Mouse (Mus musculus): ENCODE measurements at regions not wholly inside any gene's neighbourhood (a gene's known extent, or its start where the extent isn't known, plus 50 kb on each side); places are given as distances from the start of the nearest gene placed in this dataset.

DNA sequence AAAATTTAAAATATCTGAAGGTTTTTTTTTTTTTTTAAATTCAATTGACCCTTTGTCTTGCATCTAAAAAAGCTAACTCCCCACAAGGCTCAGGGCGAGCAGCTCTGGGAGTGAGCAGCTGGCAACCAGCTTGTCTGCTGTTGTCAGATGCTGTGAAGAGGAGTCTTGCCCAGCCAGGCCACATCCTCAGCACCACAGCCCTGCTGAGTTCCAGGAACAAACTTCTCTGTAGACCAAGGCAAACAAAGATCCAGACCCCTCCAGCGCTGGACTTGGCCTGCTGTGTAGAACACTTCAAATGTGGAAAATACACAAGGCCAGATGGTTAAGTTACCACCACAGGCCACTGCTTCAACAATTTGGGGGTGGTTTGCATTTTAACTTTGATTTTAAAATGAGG, 192.7 kb downstream of the Thbs2 start:
- DNase-seq (ENCODE audit: low spot score in 2 of 2): no peak

- DNase-seq (ENCODE audit: low spot score in 2 of 2): no peak
Measured at GRCm38 (mm10) chr17:14497086-14497485, 196.9 kb downstream of the Thbs2 start.

DNA sequence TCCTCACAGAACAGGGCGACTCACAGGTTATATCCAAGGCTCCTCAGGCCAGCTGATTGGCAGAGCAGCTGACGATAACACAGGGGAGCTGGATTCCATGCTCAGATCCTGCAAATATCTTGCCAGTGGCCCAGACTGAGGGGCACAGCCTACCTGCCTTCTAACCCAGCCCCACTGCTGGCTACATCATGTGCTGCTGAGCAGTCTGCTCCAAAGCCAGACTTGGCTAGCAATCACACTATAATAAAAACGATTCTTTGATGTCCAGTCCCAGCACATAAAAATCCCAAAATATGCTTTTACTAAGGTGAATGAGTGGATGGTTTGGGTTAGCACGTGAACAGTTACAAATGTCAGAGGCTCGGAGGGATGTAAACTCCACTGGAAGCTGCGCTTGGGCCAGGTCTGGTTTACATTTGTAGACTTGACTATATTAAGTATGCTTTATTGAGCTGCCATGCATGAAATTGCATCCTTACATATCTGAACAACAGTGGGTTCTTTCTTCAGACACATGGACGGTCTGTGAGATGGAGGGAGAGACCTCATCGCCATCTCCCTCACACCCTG, 200.2 kb downstream of the Thbs2 start:
- DNase-seq (ENCODE audit: low spot score in 2 of 2): no peak

DNA sequence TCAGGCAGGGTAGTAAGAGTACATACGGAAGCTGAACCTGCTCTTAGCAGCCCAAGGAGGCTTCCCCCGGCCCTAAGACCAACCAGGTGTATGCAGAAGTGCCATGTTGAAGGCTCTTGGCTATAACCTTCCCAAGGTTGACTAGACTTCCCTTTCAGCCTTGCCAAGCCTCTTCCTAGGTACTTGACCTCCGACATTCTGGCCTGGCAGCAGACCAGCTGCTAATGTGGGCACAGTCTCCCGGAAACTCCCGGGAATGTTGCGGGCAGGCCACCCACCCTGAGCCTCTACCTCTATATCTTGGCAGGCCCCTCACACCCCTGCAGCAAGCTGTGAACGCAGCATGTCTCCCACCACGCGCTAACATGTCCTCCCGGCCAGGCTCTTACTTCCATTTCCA, 201.1 kb downstream of the Thbs2 start:
- DNase-seq (ENCODE audit: low spot score in 2 of 2): no peak

- no peak for DNase-seq (ENCODE audit: low spot score in 2 of 2)
Measured at GRCm38 (mm10) chr17:14481746-14482145, 202.4 kb downstream of the Smoc2 start.

- DNase-seq (ENCODE audit: low spot score in 2 of 2): peak; percentile 36 to 43
Measured at GRCm38 (mm10) chr17:14478938-14479505, 199.7 kb downstream of the Smoc2 start.

- no peak for DNase-seq (ENCODE audit: low spot score in 2 of 2)
Measured at GRCm38 (mm10) chr17:14476707-14477106, 197.4 kb downstream of the Smoc2 start.

- no peak for DNase-seq (ENCODE audit: low spot score in 2 of 2)
Measured at GRCm38 (mm10) chr17:14475778-14476647, 196.7 kb downstream of the Smoc2 start.

DNA sequence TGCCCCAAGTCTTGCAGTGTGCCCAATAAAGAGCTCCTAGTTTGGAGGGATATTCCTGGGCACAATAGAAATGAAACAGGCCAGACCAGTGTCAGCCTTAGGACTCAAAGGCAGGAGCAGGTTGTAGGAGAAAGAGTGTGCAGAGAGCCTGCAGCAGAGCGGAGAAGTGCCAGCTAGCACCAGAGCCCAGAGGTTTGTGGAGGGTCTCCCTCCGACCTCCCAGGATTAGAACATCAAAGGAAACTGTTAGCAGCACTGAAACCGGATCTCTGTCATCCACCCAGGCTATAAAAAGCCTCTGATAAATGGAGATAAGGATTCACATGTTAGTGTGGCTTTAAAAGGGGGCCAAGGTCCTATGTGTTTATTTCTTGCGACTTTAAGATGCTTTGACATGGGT, 196.0 kb downstream of the Smoc2 start:
- DNase-seq (ENCODE audit: low spot score in 2 of 2): no peak

DNA sequence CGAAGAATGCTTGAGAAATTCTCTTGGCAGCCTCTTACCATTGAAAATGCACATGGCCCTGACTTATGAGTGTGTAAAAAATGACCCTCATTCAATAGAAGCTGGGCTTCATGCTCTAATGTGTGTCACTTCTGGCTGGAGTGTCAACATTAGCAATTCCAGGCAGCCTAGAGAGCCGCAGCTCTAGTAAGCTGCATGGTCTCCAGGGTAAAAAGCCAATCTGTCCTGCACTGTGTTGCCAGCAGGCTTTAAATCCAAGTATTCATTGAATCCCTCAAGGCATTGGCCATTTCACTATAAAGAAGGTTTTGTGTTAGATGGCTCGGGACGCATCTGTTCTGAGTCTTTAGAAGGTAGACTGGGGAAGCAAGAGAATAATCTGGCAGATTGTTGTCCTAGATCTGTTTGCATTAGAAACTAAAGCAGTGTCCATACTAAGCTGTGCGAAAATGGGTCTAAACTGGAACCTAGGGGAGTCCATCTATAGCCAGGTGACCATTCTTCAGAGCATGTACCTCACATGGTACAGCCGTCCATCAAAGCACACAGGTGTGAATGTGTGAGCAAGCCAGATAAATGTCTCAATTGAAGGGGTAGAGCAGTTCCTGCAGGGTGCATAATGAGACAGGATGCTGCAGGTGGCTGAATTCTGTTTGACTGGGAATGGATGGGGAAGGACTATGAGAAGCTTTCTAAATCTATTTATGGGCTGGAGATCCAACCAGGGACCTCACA, 189.6 kb downstream of the Smoc2 start:
- no peak for DNase-seq (ENCODE audit: low spot score in 2 of 2)

- no peak for DNase-seq (ENCODE audit: low spot score in 2 of 2)
Measured at GRCm38 (mm10) chr17:14455251-14455743, 176.0 kb downstream of the Smoc2 start.
